Mouse (Mus musculus) layer of hippocampus, adult 2 months (tissue): ENCODE results near the gene Arl6ip5. TPM values are rescaled to one million over a fixed set of nuclear protein-coding genes. Genes with fewer than 3 reads are reported as not detected.
"Not testable (repeated sequence)": the region's sequence is repeated elsewhere in the genome, so short reads cannot be mapped to it uniquely, and the experiment has no call there.

Experiments used
- DNase-seq, 2 experiments: peaks; one replicate each; pipeline ENCODE4 v3.0.0; 2022; ENCODE audit warnings: low spot score in 2 of 2
- H3K27ac ChIP-seq: fragments of 200-600 bp; 2 replicates; pipeline ENCODE4 v1.8.1; 2022
- H3K4me3 ChIP-seq: fragments of 200-600 bp; 2 replicates; pipeline ENCODE4 v1.8.1; 2022; ENCODE audit warnings: mild to moderate bottlenecking
- CTCF ChIP-seq: fragments of 200-600 bp; conservative IDR thresholded peaks from 2 replicates; pipeline ENCODE4 v1.8.1; 2022; ENCODE audit warnings: antibody characterized with exemption, mild to moderate bottlenecking, moderate library complexity
- total RNA-seq, 2 experiments: library from RNA; stranded (reverse); gene quantifications; 2 replicates each; pipeline ENCODE4 v1.2.3; 2021

Arl6ip5 gene
- total RNA-seq, 2 experiments from 2014 or later: 176 to 180 TPM

- H3K4me3 ChIP-seq: no peak overlapping the region
- no peak overlapping the region for H3K27ac ChIP-seq
- DNase-seq: no peak
- no peak for TF ChIP-seq CTCF
Observed at GRCm38 (mm10) chr6:97234911-97235668, 24.6 kb downstream of the Arl6ip5 start.

DNA sequence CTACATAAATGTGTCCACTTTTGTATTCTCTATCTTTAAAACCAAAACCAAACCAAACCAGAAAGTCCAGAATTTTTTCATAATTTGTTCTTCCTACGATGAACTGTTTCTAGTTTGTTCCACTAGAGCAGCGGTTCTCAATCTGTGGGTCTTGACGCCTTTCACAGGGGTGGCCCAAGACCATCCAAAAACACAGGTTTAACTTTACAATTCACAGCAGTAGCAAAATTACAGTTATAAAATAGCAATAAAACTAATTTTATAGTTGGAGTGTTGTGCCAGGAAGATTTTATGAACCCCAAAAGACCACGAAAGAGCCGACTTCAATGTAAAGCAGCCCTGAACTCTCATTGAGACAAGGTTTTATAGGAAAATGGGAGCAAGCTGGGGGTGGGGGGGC lies 25.6 kb downstream of the Arl6ip5 start:
- no peak for DNase-seq
- Histone ChIP-seq H3K4me3 (no peak overlapping the region), H3K27ac (no peak overlapping the region)
- no peak for TF ChIP-seq CTCF

- no peak overlapping the region for H3K27ac ChIP-seq
- peak; percentile 32 for TF ChIP-seq CTCF
- H3K4me3 ChIP-seq: no peak overlapping the region
- no peak for DNase-seq
Observed at GRCm38 (mm10) chr6:97239360-97239759, 28.9 kb downstream of the Arl6ip5 start.

GRCm38 (mm10) chr6:97240092-97240491 lies 29.6 kb downstream of the Arl6ip5 start:
- DNase-seq: no peak
- Histone ChIP-seq H3K27ac (no peak overlapping the region), H3K4me3 (no peak overlapping the region)
- TF ChIP-seq CTCF: no peak

- no peak for DNase-seq
- TF ChIP-seq CTCF: no peak
- Histone ChIP-seq H3K4me3 (no peak overlapping the region), H3K27ac (no peak overlapping the region)
Observed at GRCm38 (mm10) chr6:97242522-97242921, 32.0 kb downstream of the Arl6ip5 start.

DNA sequence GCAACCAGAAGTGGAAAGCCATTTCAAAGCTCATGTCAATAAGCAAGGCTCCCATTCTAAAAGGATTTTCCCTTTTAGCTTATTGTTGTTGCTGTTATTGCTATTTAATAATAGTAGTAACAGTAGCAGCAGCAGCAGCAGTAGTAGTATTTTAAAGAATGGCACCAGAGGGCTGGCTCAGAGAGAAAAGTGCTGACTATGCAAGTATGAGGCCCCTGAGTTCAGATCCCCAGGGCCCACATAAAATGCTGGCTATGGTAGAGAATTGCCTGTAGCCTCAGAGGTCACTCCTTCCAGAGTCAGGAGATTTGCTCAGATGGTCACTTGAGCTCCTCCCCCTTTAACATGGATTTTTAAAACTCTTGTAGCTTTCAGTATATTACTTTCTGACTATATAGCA lies 34.7 kb downstream of the Arl6ip5 start:
- no peak for TF ChIP-seq CTCF
- Histone ChIP-seq H3K4me3 (no peak overlapping the region), H3K27ac (no peak overlapping the region)
- no peak for DNase-seq

GRCm38 (mm10) chr6:97250966-97251365 lies 40.5 kb downstream of the Arl6ip5 start:
- DNase-seq: peak; percentile 53 to 60
- peak; percentile 94 for TF ChIP-seq CTCF
- Histone ChIP-seq H3K27ac (no peak overlapping the region), H3K4me3 (no peak overlapping the region)

- H3K4me3 ChIP-seq: no peak overlapping the region
- no peak for DNase-seq
- no peak for TF ChIP-seq CTCF
- no peak overlapping the region for H3K27ac ChIP-seq
Observed at GRCm38 (mm10) chr6:97252086-97252485, 41.6 kb downstream of the Arl6ip5 start.

- no peak within 1 kb of the TSS for H3K4me3 ChIP-seq
- TF ChIP-seq CTCF: no peak
- DNase-seq: no peak
Observed at GRCm38 (mm10) chr6:97252711-97253221, 42.3 kb downstream of the Arl6ip5 start, which contains the start of gene Lmod3. TSS of gene Lmod3 (minus strand) at chr6:97252759.

DNA sequence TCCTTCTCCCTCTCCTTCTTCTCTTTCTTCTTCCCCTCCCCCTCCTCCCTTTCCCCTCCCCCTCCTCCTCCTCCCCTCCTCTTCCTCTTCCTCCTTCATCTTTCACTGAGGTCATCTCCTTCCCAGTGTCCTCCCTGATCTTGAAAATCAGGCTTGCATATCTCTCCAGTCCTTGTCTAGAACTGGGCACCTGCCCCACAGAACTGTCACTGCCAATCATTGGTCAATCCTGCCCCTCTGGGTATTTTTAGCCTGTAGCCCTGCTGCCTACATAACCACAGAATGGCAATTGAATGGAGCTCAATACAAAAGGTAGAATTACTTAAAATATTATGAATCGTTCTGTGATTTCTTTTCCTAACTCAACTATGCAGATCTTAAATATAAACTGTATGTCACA lies 48.0 kb downstream of the Arl6ip5 start:
- TF ChIP-seq CTCF: no peak
- no peak for DNase-seq
- H3K4me3 ChIP-seq: no peak overlapping the region
- H3K27ac ChIP-seq: no peak overlapping the region

More at GRCm38 (mm10) chr6:97252711-97253221, 42.3 kb downstream of the Arl6ip5 start, which contains the start of gene Lmod3:
- no peak within 1 kb of the TSS for H3K27ac ChIP-seq

DNA sequence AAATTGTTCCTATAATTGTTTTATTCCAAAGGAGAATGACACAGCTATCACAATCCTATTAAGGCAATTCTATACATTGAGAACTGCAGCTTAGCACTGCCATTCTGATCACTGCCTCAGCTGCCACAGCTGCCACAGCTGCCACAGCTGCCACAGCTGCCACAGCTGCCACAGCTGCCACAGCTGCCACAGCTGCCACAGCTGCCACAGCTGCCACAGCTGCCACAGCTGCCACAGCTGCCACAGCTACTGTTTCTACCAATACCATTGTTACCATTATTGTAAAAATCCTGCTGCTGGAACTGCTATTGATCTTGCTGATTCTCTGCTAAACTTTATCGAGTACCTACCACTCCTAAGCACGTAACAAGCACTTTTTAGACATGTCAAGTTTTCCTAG lies 49.4 kb downstream of the Arl6ip5 start:
- not testable (repeated sequence) for H3K27ac ChIP-seq, H3K4me3 ChIP-seq, DNase-seq

- H3K4me3 ChIP-seq: no peak overlapping the region
- no peak for DNase-seq
- no peak for TF ChIP-seq CTCF
- H3K27ac ChIP-seq: no peak overlapping the region
Observed at GRCm38 (mm10) chr6:97262229-97262628, 51.7 kb downstream of the Arl6ip5 start.

- not testable (repeated sequence) for H3K27ac ChIP-seq, DNase-seq, H3K4me3 ChIP-seq
- peak; percentile 49 for TF ChIP-seq CTCF
Observed at GRCm38 (mm10) chr6:97263750-97264149, 53.3 kb downstream of the Arl6ip5 start.

GRCm38 (mm10) chr6:97265240-97265639 lies 54.8 kb downstream of the Arl6ip5 start:
- DNase-seq: no peak
- Histone ChIP-seq H3K27ac (no peak overlapping the region), H3K4me3 (no peak overlapping the region)
- TF ChIP-seq CTCF: no peak
